Mouse (Mus musculus) midbrain, embryonic 16.5 days (tissue): ENCODE results near the gene Ssbp2. TPM values are rescaled to one million over a fixed set of nuclear protein-coding genes. Genes with fewer than 3 reads are reported as not detected.

Experiments
- ATAC-seq: fragments of 200-750 bp; cut with Nextera tagmentation; 2 replicates; pipeline ENCODE4 v1.8.0; 2017; ENCODE audit warnings: moderate TSS enrichment
- H3K27ac ChIP-seq: fragments of 300-500 bp; sonication (generic); 2 replicates; pipeline ENCODE4 v1.5.1; 2014; ENCODE audit warnings: mild to moderate bottlenecking, low read length, mixed read lengths
- H3K27me3 ChIP-seq: fragments of 300-500 bp; sonication (generic); 2 replicates; pipeline ENCODE4 v1.6.1; 2014; ENCODE audit warnings: low read depth, low read length, mixed read lengths; ENCODE audit not compliant: control insufficient read depth, insufficient read depth
- H3K36me3 ChIP-seq: fragments of 300-500 bp; sonication (generic); 2 replicates; pipeline ENCODE4 v1.6.1; 2014; ENCODE audit warnings: mild to moderate bottlenecking, low read length, moderate library complexity, mixed read lengths; ENCODE audit not compliant: control insufficient read depth, insufficient read depth
- H3K4me1 ChIP-seq: fragments of 300-500 bp; sonication (generic); 2 replicates; pipeline ENCODE4 v1.6.1; 2014; ENCODE audit warnings: mild to moderate bottlenecking, low read length, mixed read lengths; ENCODE audit not compliant: control insufficient read depth, insufficient read depth
- H3K4me2 ChIP-seq: fragments of 300-500 bp; sonication (generic); 2 replicates; pipeline ENCODE4 v1.6.1; 2014; ENCODE audit warnings: mild to moderate bottlenecking, low read length, mixed read lengths
- H3K4me3 ChIP-seq: fragments of 300-500 bp; sonication (generic); 2 replicates; pipeline ENCODE4 v1.5.1; 2014; ENCODE audit warnings: low read depth, mild to moderate bottlenecking, low read length, moderate library complexity, mixed read lengths
- H3K9ac ChIP-seq: fragments of 300-500 bp; sonication (generic); 2 replicates; pipeline ENCODE4 v1.6.1; 2014; ENCODE audit warnings: low read depth, low read length, mixed read lengths
- H3K9me3 ChIP-seq: fragments of 300-500 bp; sonication (generic); replicated peaks from 2 replicates; pipeline ENCODE4 v1.6.1; 2014; ENCODE audit warnings: mild to moderate bottlenecking, low read length, mixed read lengths; ENCODE audit not compliant: control insufficient read depth, poor library complexity, severe bottlenecking
- WGBS: fragments of 180-500 bp; shearing (Covaris S2); extraction: QIAGEN DNeasy Blood & Tissue Kit; methylation state at CpG from one replicate; pipeline ENCODE4 v1.1.7; 2014; 5-methylcytosine and 5-hydroxymethylcytosine counted together
- polyA plus RNA-seq: library from polyadenylated mRNA; unstranded; fragments of >200 nt; fragmentation: Nextera tagmentation; extraction: Ambion mirVana; gene quantifications from 2 replicates; pipeline ENCODE4 v1.2.1, GENCODE M21; 2015

Ssbp2 gene
- polyA plus RNA-seq, 1 experiment from 2014 or later, result 255 TPM

GRCm38 (mm10) chr13:91616050-91616449 lies 156.0 kb downstream of the Ssbp2 start:
- H3K36me3 ChIP-seq, result no peaks in the 10 kb centered on the region
- H3K4me3 ChIP-seq, result no peak overlapping the region
- H3K4me1 ChIP-seq, result no peaks in the 10 kb centered on the region
- no peaks in the 10 kb centered on the region for H3K27me3 ChIP-seq
- no peak overlapping the region for H3K9ac ChIP-seq
- H3K4me2 ChIP-seq, result no peak overlapping the region
- no peaks in the 10 kb centered on the region for H3K9me3 ChIP-seq
- 80% methylated on average over 3 of the region's 3 CpGs for WGBS
- no peak for ATAC-seq
- no peak overlapping the region for H3K27ac ChIP-seq

GRCm38 (mm10) chr13:91616876-91617275 lies 156.8 kb downstream of the Ssbp2 start:
- H3K9me3 ChIP-seq, result no peaks in the 10 kb centered on the region
- H3K4me2 ChIP-seq, result no peak overlapping the region
- WGBS, result 89% methylated on average over 5 of the region's 5 CpGs
- no peak overlapping the region for H3K4me3 ChIP-seq
- H3K27me3 ChIP-seq, result no peaks in the 10 kb centered on the region
- H3K27ac ChIP-seq, result no peak overlapping the region
- H3K4me1 ChIP-seq, result no peaks in the 10 kb centered on the region
- ATAC-seq, result no peak
- no peak overlapping the region for H3K9ac ChIP-seq
- no peaks in the 10 kb centered on the region for H3K36me3 ChIP-seq

- H3K4me2 ChIP-seq, result no peak overlapping the region
- H3K27ac ChIP-seq, result no peak overlapping the region
- ATAC-seq, result no peak
- WGBS, result 79% methylated on average over 1 of the region's 1 CpGs
- no peaks in the 10 kb centered on the region for H3K27me3 ChIP-seq
- H3K9ac ChIP-seq, result no peak overlapping the region
- H3K9me3 ChIP-seq, result no peaks in the 10 kb centered on the region; the same call in 1 of the 2 replicates
- H3K4me3 ChIP-seq, result no peak overlapping the region
- no peaks in the 10 kb centered on the region for H3K36me3 ChIP-seq
- H3K4me1 ChIP-seq, result no peaks in the 10 kb centered on the region
These were observed 159.3 kb downstream of the Ssbp2 start for GRCm38 (mm10) chr13:91619431-91619830.

GRCm38 (mm10) chr13:91620541-91620940 lies 160.5 kb downstream of the Ssbp2 start:
- Histone ChIP-seq H3K4me1 (no peaks in the 10 kb centered on the region), H3K9ac (no peak overlapping the region), H3K4me3 (no peak overlapping the region), H3K9me3 (no peaks in the 10 kb centered on the region; the same call in 1 of the 2 replicates), H3K4me2 (no peak overlapping the region), H3K27ac (no peak overlapping the region), H3K27me3 (no peaks in the 10 kb centered on the region), H3K36me3 (no peaks in the 10 kb centered on the region)
- WGBS, result 91% methylated on average over 3 of the region's 3 CpGs
- ATAC-seq, result no peak

GRCm38 (mm10) chr13:91631291-91631799 lies 171.3 kb downstream of the Ssbp2 start:
- Histone ChIP-seq H3K9me3 (no peaks in the 10 kb centered on the region), H3K4me1 (no peaks in the 10 kb centered on the region), H3K27me3 (no peaks in the 10 kb centered on the region), H3K9ac (no peak overlapping the region), H3K4me3 (no peak overlapping the region), H3K36me3 (no peaks in the 10 kb centered on the region), H3K4me2 (no peak overlapping the region), H3K27ac (no peak overlapping the region)
- ATAC-seq, result no peak
- WGBS, result 82% methylated on average over 9 of the region's 9 CpGs

- no peak for ATAC-seq
These were observed 174.0 kb downstream of the Ssbp2 start for GRCm38 (mm10) chr13:91634123-91634522.

GRCm38 (mm10) chr13:91635957-91636356 lies 175.9 kb downstream of the Ssbp2 start:
- H3K9ac ChIP-seq, result no peak overlapping the region
- 93% methylated on average over 2 of the region's 2 CpGs for WGBS
- no peak overlapping the region for H3K4me3 ChIP-seq
- no peaks in the 10 kb centered on the region for H3K9me3 ChIP-seq
- ATAC-seq, result no peak
- H3K4me1 ChIP-seq, result 0 out of 2 replicates have a peak, but pooled peaks cover 1% of the 10 kb centered on the region
- H3K4me2 ChIP-seq, result no peak overlapping the region
- no peaks in the 10 kb centered on the region for H3K27me3 ChIP-seq
- H3K36me3 ChIP-seq, result no peaks in the 10 kb centered on the region
- H3K27ac ChIP-seq, result no peak overlapping the region

More at GRCm38 (mm10) chr13:91634123-91634522, 174.0 kb downstream of the Ssbp2 start:
- Histone ChIP-seq H3K4me1 (no peaks in the 10 kb centered on the region), H3K27ac (no peak overlapping the region), H3K36me3 (no peaks in the 10 kb centered on the region), H3K4me3 (no peak overlapping the region), H3K9ac (no peak overlapping the region), H3K27me3 (no peaks in the 10 kb centered on the region), H3K4me2 (no peak overlapping the region), H3K9me3 (no peaks in the 10 kb centered on the region)
- WGBS, result 83% methylated on average over 7 of the region's 7 CpGs

GRCm38 (mm10) chr13:91636814-91637213 lies 176.7 kb downstream of the Ssbp2 start:
- H3K9me3 ChIP-seq, result no peaks in the 10 kb centered on the region
- WGBS, result 15% methylated on average over 5 of the region's 5 CpGs

GRCm38 (mm10) chr13:91638836-91639235 lies 178.8 kb downstream of the Ssbp2 start:
- no peak for ATAC-seq
- Histone ChIP-seq H3K36me3 (no peaks in the 10 kb centered on the region), H3K4me3 (no peak overlapping the region), H3K27me3 (no peaks in the 10 kb centered on the region), H3K9me3 (no peaks in the 10 kb centered on the region), H3K9ac (no peak overlapping the region), H3K4me1 (0 out of 2 replicates have a peak, but pooled peaks cover 2% of the 10 kb centered on the region), H3K27ac (no peak overlapping the region), H3K4me2 (no peak overlapping the region)
- 84% methylated on average over 5 of the region's 5 CpGs for WGBS

More at GRCm38 (mm10) chr13:91636814-91637213, 176.7 kb downstream of the Ssbp2 start:
- Histone ChIP-seq H3K4me2 (no peak overlapping the region), H3K4me1 (0 out of 2 replicates have a peak, but pooled peaks cover 2% of the 10 kb centered on the region), H3K36me3 (no peaks in the 10 kb centered on the region), H3K27me3 (no peaks in the 10 kb centered on the region), H3K27ac (no peak overlapping the region), H3K4me3 (no peak overlapping the region), H3K9ac (no peak overlapping the region)
- peak; percentile 89 for ATAC-seq
